Mouse (Mus musculus): ENCODE results near the gene Lrmda.

The Lrmda gene

DNA sequence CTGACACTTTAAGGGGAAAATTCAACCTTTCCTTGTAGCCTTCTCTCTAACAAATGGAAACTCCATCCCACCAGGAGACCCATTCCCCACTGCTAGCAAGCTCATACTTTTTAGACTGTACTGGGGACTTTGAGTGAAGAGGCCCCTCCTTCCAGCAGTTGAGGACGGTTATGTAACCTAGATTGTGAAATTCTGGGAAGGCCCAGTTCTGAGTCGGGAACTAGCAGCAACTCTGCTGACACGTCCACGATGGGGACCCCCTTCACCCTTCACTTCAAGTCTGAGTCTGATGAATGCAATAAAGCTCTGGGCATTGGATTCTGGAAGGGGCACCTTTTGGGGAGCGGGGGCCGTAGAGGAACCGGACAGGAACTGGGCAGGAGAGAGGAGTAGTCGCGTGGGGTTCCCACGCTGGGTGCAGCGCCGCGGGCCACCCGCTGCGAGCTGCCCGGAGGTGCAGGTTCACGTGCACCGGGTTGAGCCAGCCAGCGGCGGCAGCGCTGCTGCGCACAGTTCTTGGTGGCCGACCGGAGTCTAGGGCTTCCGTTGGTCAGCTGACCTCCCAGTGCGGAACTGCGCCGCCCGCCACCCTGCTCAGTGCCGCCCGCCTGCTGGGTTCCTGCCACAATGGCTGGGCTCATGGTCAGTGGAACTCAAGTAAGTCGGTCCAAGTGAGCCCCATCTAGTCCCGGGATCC, at the start of gene Lrmda:
Gene Lrmda, plus strand, starts transcription at position 461 of the 697 bp plus-strand sequence.
- DNase-seq (ENCODE audit: low spot score) = peak; percentile 69

DNA sequence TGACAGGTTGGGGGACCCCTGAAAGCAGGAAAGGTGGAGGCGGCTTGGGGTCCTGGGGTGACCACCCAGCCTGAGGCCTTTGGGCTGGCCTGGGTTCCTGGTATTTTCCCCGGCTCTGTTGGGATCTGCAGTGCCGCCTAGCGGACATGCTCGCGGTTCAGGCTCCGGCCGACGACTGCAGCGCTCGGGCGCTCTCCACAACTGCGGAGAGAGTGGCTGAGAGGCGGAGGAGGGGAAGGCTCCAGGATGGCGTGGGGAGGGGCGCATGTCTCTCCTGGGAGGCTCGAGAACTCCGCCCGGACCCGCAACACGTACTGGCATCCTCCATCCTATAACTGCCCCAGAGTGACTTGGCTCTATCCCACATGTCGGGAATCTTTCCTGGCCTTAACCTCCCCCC, 38.0 kb upstream of the Lrmda start:
- DNase-seq (ENCODE audit: low spot score) = peak; percentile 73

DNA sequence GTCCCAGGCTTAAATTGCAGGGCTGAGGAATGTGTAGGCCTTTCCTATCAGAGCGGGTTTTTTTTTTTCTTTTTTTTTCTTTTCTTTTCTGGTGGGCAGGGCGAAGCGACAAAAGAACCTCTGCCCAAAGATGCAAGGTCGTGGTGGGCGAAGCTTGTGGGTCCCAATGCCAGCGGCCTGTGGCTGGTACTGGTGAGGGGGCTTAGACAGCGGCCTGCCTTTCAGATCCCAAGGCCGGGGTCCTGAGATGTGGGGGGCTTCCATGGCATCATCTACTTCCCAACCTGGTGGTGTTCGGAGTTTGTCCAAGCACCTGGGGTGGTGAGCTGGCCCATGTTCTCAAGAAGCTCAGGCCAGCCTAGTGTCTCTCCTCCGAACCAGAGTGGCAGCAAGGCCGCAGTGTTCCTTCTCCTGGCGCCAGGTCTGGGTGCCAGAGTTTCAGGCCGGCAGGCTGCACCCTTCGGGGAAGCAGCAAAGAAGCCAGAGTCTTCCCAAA, 37.4 kb upstream of the Lrmda start:
- no peak for DNase-seq (ENCODE audit: low spot score)

- DNase-seq (ENCODE audit: low spot score) = peak; percentile 51
These were observed 36.8 kb upstream of the Lrmda start for GRCm38 (mm10) chr14:21982592-21983310.

- peak; percentile 25 for DNase-seq (ENCODE audit: low spot score)
These were observed 36.1 kb upstream of the Lrmda start for GRCm38 (mm10) chr14:21983311-21983949.

GRCm38 (mm10) chr14:21983950-21984730, 35.4 kb upstream of the Lrmda start:
- no peak for DNase-seq (ENCODE audit: low spot score)

DNA sequence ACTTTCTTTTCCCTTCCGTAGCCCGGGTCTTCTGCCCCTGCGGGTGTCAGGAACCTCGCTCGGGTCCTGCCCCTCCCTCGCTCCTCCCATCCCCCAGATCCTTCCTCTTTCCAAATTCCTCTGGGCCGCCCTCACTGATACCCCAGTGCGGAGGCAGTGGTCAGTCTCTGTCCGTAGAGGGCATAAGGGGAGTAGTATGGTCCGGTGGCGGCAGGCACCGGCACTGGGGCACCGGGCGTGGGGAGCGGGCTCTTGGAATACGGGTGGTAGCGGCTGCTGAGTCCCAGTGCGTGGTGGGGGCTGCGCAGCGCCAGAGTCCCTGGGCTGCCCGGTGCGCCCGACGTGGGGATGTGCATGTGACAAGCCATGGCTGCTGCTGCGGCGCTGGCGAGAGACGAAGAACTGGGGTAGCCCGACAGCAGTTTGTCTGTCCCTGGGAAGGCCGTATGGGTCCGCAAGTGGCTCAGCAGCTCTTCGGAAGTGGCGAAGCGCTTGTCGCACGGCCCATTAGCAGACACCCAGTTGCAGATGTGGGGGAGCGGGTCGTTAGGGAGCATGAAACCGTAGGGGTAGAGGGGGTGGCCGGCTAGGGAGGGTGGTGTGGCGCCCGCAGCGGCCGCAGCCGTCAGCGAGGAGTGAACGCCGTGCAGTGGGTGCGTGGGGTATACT, 34.6 kb upstream of the Lrmda start:
- DNase-seq (ENCODE audit: low spot score) = peak; percentile 29

- no peak for DNase-seq (ENCODE audit: low spot score)
These were observed 34.0 kb upstream of the Lrmda start for GRCm38 (mm10) chr14:21985426-21985931.

- peak; percentile 82 for DNase-seq (ENCODE audit: low spot score)
These were observed 33.4 kb upstream of the Lrmda start for GRCm38 (mm10) chr14:21985981-21986732.

GRCm38 (mm10) chr14:21986733-21987659, 32.5 kb upstream of the Lrmda start:
- DNase-seq (ENCODE audit: low spot score) = peak; percentile 13

- peak; percentile 99 for DNase-seq (ENCODE audit: low spot score)
These were observed 31.6 kb upstream of the Lrmda start for GRCm38 (mm10) chr14:21987660-21988576.

DNA sequence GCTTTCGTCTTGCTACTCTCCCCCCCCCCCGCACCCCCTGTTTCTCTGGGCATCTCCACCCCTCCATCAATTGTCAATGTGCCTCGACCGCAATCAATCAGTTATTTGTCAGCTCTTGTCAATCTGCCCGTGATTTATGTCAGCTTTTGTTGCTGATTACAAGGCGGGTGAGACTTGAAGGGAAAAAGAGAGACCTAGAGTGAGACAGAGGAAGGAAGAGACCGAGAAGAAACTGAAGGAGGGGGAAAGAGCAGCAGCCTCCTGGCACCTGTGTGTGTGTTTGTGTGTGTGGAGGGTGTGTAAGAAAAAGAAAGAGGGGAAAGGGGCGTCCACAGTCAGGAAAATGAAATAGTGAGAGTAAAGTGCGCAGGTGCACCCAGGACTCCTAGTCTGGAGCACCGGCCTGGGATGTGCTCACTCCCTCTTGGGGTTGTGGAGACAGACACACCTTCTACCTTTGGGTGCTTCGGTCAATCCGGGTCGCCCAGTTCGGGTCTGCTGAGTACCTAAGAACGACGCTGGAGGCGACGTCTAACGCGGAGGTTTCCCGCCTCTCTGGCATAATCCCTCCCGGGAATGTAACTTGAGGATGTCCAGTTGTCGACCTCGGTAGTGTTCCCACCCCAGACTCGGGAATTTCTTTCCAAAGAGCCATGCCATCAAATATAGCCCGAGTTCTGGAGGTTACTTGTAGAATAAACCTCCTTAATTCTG, 30.8 kb upstream of the Lrmda start:
- peak; percentile 22 for DNase-seq (ENCODE audit: low spot score)

DNA sequence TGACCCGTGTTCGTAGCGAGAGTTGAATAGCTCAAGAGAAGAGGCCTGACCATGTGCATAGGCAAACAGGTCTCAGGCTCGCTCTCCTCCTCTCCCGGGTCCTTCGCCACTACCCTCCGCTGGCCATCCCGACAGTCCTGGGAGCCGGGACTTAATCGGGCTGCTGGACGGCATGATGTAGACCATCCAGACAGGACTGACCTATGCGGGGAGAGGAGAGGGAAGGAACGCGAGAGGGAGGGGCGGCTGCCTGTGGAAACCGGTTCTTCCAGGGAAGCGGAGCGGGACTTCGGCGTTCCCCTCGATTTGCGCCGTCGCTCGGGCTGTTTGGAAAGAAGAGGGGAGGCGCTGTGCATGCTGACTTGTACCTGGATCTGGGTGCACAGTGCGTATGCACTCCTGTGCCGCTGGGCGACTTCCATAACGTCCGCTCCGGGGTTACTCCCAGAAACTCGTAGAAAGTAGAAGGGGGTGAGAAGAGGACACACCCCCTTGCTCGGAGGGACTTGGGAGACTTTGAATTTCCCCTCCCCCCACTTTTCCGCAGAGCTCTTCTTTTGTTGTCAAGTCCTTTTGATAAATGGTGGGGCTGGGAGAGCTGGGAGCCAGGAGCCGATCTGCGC, 30.1 kb upstream of the Lrmda start, which contains the start of gene Zfp503:
Gene Zfp503, minus strand, starts transcription at position 311 of the 623 bp plus-strand sequence.
- peak; percentile 72 for DNase-seq (ENCODE audit: low spot score)

DNA sequence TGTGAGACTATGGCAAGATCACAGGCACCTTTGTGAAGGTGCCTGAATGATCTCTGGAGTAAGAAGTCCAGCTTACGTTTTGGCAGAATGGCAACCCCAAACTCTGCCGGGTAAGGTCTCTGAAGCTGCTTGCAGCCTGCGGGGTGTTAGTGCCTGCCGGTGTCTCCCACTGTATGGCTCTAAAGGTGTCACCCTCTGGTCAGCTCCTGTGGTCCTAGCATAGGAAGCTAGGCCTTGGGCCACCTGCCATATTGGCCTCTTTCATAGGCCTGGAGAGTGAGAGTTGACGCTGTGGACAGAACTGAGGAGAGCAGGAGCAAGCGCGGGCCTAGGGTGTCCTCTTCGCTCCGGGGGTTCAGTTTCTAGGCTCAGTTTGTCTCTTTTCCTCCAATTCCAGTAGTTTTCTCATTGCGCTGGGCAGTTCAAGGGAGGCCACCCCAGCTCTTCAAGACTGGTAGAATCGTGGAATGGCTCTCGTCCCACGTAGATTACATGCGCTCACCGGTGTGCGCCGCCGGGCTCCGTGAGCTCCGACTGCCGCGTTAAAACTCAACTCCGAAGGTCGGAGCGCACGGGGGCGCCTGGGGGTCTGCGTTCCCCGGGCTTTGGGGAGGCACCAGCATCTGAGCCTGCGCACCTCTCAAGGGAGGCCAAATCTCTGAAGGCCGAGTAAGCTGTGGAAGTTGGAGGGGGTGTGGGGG, 29.0 kb upstream of the Lrmda start:
- DNase-seq (ENCODE audit: low spot score) = peak; percentile 44

DNA sequence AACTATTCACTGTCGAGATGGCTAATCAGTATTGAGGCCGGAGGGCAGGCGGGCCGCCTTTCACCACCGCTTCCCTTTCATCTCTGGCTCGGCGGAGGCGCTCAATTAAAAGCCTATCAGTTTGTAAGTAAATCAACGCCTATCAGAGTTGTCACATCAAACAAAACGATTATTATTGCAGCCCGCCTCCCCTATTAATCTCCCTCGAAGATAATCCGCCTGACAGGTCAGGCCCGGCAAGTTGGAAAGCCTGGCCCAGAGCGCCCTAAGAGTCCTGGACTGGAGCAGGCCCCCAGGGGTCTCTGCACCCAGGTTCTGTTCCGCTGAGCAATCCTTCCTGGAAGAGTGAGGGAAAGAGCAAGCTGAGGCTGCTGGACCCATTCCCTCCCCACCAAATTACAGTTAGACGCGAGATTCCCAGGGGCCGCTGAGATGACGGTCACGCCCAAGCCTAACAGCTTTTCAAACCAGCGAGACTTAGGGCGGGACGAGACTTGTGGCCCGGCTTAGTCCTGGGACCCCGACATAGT, 28.2 kb upstream of the Lrmda start:
- DNase-seq (ENCODE audit: low spot score) = peak; percentile 89

DNA sequence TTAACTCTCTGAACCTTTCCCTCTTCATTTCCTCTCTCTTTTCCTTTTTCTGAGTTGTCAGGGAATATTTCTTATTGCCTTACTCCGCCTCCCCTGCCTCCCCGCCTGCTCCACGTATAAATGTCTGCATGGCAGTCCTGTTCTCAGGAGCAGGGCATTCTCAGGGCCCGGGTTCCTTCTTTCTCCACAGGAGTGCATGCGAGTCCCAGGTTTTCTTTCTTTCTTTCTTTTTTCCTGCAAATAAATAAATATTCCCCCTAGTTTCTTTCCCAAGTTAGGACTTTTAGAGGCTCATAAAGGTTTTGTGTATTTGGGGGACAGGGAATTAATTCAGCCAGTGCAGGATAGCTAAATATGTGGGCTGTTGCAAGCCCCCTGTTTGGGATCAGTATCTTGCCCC, 27.7 kb upstream of the Lrmda start:
- DNase-seq (ENCODE audit: low spot score) = no peak
